Mouse (Mus musculus) bone marrow, adult 2 months (tissue): ENCODE data around the gene Armh3. TPM values are rescaled to one million over a fixed set of nuclear protein-coding genes. Genes with fewer than 3 reads are reported as not detected.

Experiments used
- H3K27ac ChIP-seq: fragments of 200-500 bp; 2 replicates; pipeline ENCODE4 v1.5.1; 2012; ENCODE audit warnings: low read depth, mild to moderate bottlenecking, control low read depth, inconsistent platforms, low read length; ENCODE audit not compliant: control insufficient read depth, poor library complexity, insufficient read depth
- H3K4me1 ChIP-seq: fragments of 200-500 bp; 2 replicates; pipeline ENCODE4 v1.6.1; 2011; ENCODE audit warnings: low read length; ENCODE audit not compliant: control insufficient read depth, insufficient read depth
- H3K4me3 ChIP-seq: fragments of 200-500 bp; replicated peaks from 2 replicates; pipeline ENCODE3; 2011; ENCODE audit warnings: mild to moderate bottlenecking, low read depth, low read length, control low read depth; ENCODE audit not compliant: control insufficient read depth
- CTCF ChIP-seq: fragments of 200-500 bp; IDR thresholded peaks from 2 replicates; pipeline ENCODE4 v1.5.1; 2011; ENCODE audit warnings: low read length, control low read depth; ENCODE audit not compliant: control insufficient read depth, insufficient read depth
- POLR2A ChIP-seq: fragments of 200-500 bp; IDR thresholded peaks from 2 replicates; pipeline ENCODE4 v1.6.1; 2011; ENCODE audit warnings: low read depth, mild to moderate bottlenecking, control low read depth, low read length, borderline replicate concordance; ENCODE audit not compliant: control insufficient read depth
- WGBS: fragments of 180-500 bp; shearing (Covaris S2); methylation state at CpG from one replicate; pipeline ENCODE4 v1.1.7; 2018; 5-methylcytosine and 5-hydroxymethylcytosine counted together
- polyA plus RNA-seq: library from polyadenylated mRNA; stranded (reverse); fragments of >200 nt; gene quantifications from 2 replicates; pipeline ENCODE4 v1.2.4, GENCODE M21; 2011; ENCODE audit warnings: low replicate concordance; ENCODE audit not compliant: missing spikeins, insufficient read depth, insufficient read length

The Armh3 gene
- 2.8 and 5.3 TPM in 2 replicates for polyA plus RNA-seq

GRCm38 (mm10) chr19:45997785-45998693 is at the start of gene Armh3:
Gene Armh3 (minus strand): TSS chr19:45998488.
- TF ChIP-seq POLR2A: peak; percentile 32; the same call in 1 of the 2 replicates
- TF ChIP-seq CTCF: no peak
- Histone ChIP-seq H3K4me1 (no peaks in the 10 kb centered on the region; the same call in 1 of the 2 replicates), H3K27ac (peak within 1 kb of the TSS; percentile 98), H3K4me3 (peak within 1 kb of the TSS; percentile 87)
- WGBS: under 1% methylated on average over 76 of the region's 76 CpGs

GRCm38 (mm10) chr19:46047426-46047825 is 49.1 kb upstream of the Armh3 start:
- no peak overlapping the region for H3K27ac ChIP-seq
- 93% methylated on average over 2 of the region's 2 CpGs for WGBS
- H3K4me1 ChIP-seq: peaks cover 2% of the 10 kb centered on the region
- TF ChIP-seq CTCF (no peak), POLR2A (no peak)
- H3K4me3 ChIP-seq: no peak overlapping the region

GRCm38 (mm10) chr19:46046621-46047025 is 48.3 kb upstream of the Armh3 start:
- TF ChIP-seq CTCF: no peak
- TF ChIP-seq POLR2A: no peak
- H3K4me3 ChIP-seq: no peak overlapping the region
- peaks cover 5% of the 10 kb centered on the region for H3K4me1 ChIP-seq
- 25% methylated on average over 10 of the region's 10 CpGs for WGBS
- no peak overlapping the region for H3K27ac ChIP-seq

GRCm38 (mm10) chr19:46045696-46046311 is 47.5 kb upstream of the Armh3 start:
- Histone ChIP-seq H3K27ac (peak overlapping the region; percentile 79), H3K4me1 (peaks cover 6% of the 10 kb centered on the region), H3K4me3 (peak overlapping the region; percentile 97)
- 2% methylated on average over 7 of the region's 7 CpGs for WGBS
- TF ChIP-seq CTCF: no peak
- no peak for TF ChIP-seq POLR2A

GRCm38 (mm10) chr19:46044993-46045695 is 46.9 kb upstream of the Armh3 start, which contains the start of gene Ldb1:
Gene Ldb1 (minus strand): TSS chr19:46045214.
- H3K4me3 ChIP-seq: peak within 1 kb of the TSS; percentile 97
- TF ChIP-seq CTCF (no peak), POLR2A (peak; percentile 67)
- WGBS: under 1% methylated on average over 84 of the region's 84 CpGs
- peak within 1 kb of the TSS; percentile 79 for H3K27ac ChIP-seq
- peaks cover 8% of the 10 kb centered on the region for H3K4me1 ChIP-seq

- Histone ChIP-seq H3K27ac (peak within 1 kb of the TSS; percentile 79), H3K4me3 (peak within 1 kb of the TSS; percentile 97), H3K4me1 (peaks cover 9% of the 10 kb centered on the region)
- no peak for TF ChIP-seq CTCF
- TF ChIP-seq POLR2A: no peak
- under 1% methylated on average over 34 of the region's 34 CpGs for WGBS
These were observed 46.1 kb upstream of the Armh3 start, which contains the start of gene Pprc1 for GRCm38 (mm10) chr19:46044271-46044992. Gene Pprc1 (plus strand): TSS chr19:46044886.

- no peak overlapping the region for H3K4me3 ChIP-seq
- no peak overlapping the region for H3K27ac ChIP-seq
- WGBS: 45% methylated on average over 7 of the region's 7 CpGs
- TF ChIP-seq CTCF: no peak
- TF ChIP-seq POLR2A: no peak
- peaks cover 11% of the 10 kb centered on the region for H3K4me1 ChIP-seq
These were observed 45.1 kb upstream of the Armh3 start for GRCm38 (mm10) chr19:46043380-46043779.

- H3K4me3 ChIP-seq: no peak overlapping the region
- H3K27ac ChIP-seq: peak overlapping the region; percentile 46
- WGBS: 12% methylated on average over 6 of the region's 6 CpGs
- TF ChIP-seq POLR2A: no peak; the same call in 1 of the 2 replicates
- TF ChIP-seq CTCF: no peak
- H3K4me1 ChIP-seq: peaks cover 11% of the 10 kb centered on the region
These were observed 44.3 kb upstream of the Armh3 start for GRCm38 (mm10) chr19:46042476-46043011.
